Mouse (Mus musculus) stomach, embryonic 16.5 days (tissue): ENCODE data around the gene Elf2. TPM values are rescaled to one million over a fixed set of nuclear protein-coding genes. Genes with fewer than 3 reads are reported as not detected.
"Not testable (repeated sequence)": the region's sequence is repeated elsewhere in the genome, so short reads cannot be mapped to it uniquely, and the experiment has no call there.

ENCODE experiments used
- ATAC-seq: fragments of 200-750 bp; cut with Nextera tagmentation; 2 replicates; pipeline ENCODE4 v1.8.0; 2017; ENCODE audit warnings: moderate number of reproducible peaks, moderate TSS enrichment; ENCODE audit not compliant: insufficient read depth, low FRiP score
- H3K27ac ChIP-seq: fragments of 300-500 bp; sonication (generic); 2 replicates; pipeline ENCODE4 v1.5.1; 2014; ENCODE audit warnings: low read length
- H3K27me3 ChIP-seq: fragments of 300-500 bp; sonication (generic); 2 replicates; pipeline ENCODE4 v1.6.1; 2014; ENCODE audit warnings: low read length, control low read depth, mixed read lengths; ENCODE audit not compliant: control insufficient read depth, insufficient read depth
- H3K36me3 ChIP-seq: fragments of 300-500 bp; sonication (generic); 2 replicates; pipeline ENCODE4 v1.6.1; 2014; ENCODE audit warnings: low read length; ENCODE audit not compliant: control insufficient read depth, insufficient read depth
- H3K4me1 ChIP-seq: fragments of 300-500 bp; sonication (generic); 2 replicates; pipeline ENCODE4 v1.6.1; 2014; ENCODE audit warnings: low read length, control low read depth, mixed read lengths; ENCODE audit not compliant: control insufficient read depth, insufficient read depth
- H3K4me2 ChIP-seq: fragments of 300-500 bp; sonication (generic); 2 replicates; pipeline ENCODE4 v1.6.1; 2014; ENCODE audit warnings: low read depth, low read length, mixed read lengths
- H3K4me3 ChIP-seq: fragments of 300-500 bp; sonication (generic); replicated peaks from 2 replicates; pipeline ENCODE4 v1.5.1; 2014; ENCODE audit warnings: mild to moderate bottlenecking, low read length
- H3K9ac ChIP-seq: fragments of 300-500 bp; sonication (generic); 2 replicates; pipeline ENCODE4 v1.6.1; 2014; ENCODE audit warnings: low read length
- H3K9me3 ChIP-seq: fragments of 300-500 bp; sonication (generic); replicated peaks from 2 replicates; pipeline ENCODE4 v1.6.1; 2016; ENCODE audit warnings: low read length, control low read depth; ENCODE audit not compliant: control insufficient read depth
- WGBS: fragments of 180-500 bp; shearing (Covaris S2); extraction: QIAGEN DNeasy Blood & Tissue Kit; methylation state at CpG from one replicate; pipeline ENCODE4 v1.1.7; 2014; 5-methylcytosine and 5-hydroxymethylcytosine counted together
- polyA plus RNA-seq: library from polyadenylated mRNA; unstranded; fragments of >200 nt; fragmentation: Nextera tagmentation; extraction: Ambion mirVana; gene quantifications from 2 replicates; pipeline ENCODE4 v1.2.1, GENCODE M21; 2015

Gene Elf2
- polyA plus RNA-seq, 1 experiment from 2014 or later, result 58.7 TPM

DNA sequence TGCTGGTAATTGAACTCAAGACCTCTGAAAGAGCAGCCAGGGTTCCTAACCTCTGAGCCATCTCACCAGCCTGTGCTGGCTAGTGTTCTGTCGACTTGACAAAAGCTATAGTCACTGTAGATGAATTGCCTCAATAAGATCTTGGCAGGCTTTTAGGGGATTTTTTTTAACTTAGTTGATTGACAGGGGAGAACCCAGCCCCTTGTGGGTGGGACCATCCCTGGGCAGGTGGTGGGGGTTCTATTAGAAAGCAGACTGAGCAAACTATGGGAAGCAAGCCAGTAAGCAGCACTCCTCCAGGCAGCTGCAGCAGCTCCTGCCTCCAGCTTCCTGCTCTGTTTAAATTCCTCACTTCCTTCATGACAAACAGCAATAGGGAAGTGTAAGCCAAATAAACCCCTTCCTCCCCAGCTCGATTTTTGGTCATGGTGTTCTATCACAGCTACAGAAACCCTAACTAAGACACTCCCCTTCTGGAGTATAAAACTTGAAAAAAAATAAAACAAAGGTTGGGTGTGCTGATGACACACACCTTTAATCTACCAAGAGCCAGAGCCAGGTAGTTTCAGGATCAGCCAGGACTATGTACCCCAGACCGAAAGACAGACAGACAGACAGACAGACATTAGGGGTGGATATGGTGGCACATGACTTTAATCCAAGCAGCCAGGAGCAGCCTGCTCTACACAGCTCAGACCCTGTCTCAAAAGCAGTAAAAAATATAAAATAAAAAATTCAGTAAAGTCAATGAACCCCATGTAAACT, 13.6 kb downstream of the Elf2 start:
- peak; percentile 83 for ATAC-seq
- no peak overlapping the region for H3K4me2 ChIP-seq
- H3K9ac ChIP-seq, result no peak overlapping the region
- 0 out of 2 replicates have a peak, but pooled peaks cover 4% of the 10 kb centered on the region for H3K4me1 ChIP-seq
- 49% methylated on average over 3 of the region's 3 CpGs for WGBS
- H3K27me3 ChIP-seq, result no peaks in the 10 kb centered on the region
- H3K9me3 ChIP-seq, result no peaks in the 10 kb centered on the region
- peaks cover 4% of the 10 kb centered on the region for H3K36me3 ChIP-seq
- H3K27ac ChIP-seq, result 0 out of 2 replicates have a peak overlapping the region, but pooled peaks have one; percentile 3
- H3K4me3 ChIP-seq, result no peak overlapping the region

DNA sequence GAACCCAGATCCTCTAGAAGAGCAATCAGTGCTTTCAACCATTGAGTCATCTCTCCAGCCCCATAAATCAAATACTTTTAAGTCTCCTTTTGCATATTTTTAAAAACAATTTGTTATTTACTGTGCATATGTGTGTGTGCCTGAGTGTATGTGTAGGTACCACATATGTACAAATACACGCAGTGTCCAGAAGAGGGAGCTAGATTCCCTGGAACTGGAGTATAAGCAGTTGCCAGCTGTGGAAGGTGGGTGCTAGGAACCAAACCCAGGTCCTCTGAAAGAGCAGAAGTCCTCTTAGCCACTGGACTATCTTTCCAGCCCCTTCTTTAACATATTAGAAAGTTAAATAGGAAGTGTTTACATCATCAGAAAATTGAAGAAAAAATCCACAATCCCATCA, 15.0 kb downstream of the Elf2 start:
- ATAC-seq, result no peak
- no peaks in the 10 kb centered on the region for H3K27me3 ChIP-seq
- 0 out of 2 replicates have a peak, but pooled peaks cover 4% of the 10 kb centered on the region for H3K4me1 ChIP-seq
- no peaks in the 10 kb centered on the region for H3K9me3 ChIP-seq
- H3K36me3 ChIP-seq, result peaks cover 4% of the 10 kb centered on the region
- H3K9ac ChIP-seq, result no peak overlapping the region
- no peak overlapping the region for H3K4me3 ChIP-seq
- H3K4me2 ChIP-seq, result no peak overlapping the region
- H3K27ac ChIP-seq, result no peak overlapping the region
- WGBS, result 79% methylated on average over 1 of the region's 1 CpGs

DNA sequence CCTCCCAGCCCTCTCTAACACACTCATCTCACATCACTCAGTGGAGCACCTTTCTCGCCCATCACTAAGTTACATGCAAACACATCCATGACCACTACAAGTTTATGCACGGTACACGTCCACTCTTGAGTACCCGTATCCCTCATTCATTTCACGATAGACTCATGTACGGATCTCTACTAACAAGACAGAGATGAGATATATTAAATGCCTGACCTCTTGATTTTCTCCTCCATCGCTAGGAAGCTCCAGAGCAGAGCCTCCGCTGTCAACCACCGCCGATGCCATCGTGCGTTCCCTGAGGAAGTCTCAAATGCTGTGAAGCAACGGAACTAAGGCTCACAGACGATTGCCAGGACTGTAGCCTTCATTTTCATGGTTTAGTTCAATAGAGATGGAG, 17.5 kb downstream of the Elf2 start:
- WGBS, result 95% methylated on average over 14 of the region's 14 CpGs
- H3K4me2 ChIP-seq, result no peak overlapping the region
- H3K27ac ChIP-seq, result no peak overlapping the region
- 0 out of 2 replicates have a peak, but pooled peaks cover 4% of the 10 kb centered on the region for H3K4me1 ChIP-seq
- peaks cover 4% of the 10 kb centered on the region for H3K36me3 ChIP-seq
- no peak for ATAC-seq
- H3K9me3 ChIP-seq, result no peaks in the 10 kb centered on the region
- no peak overlapping the region for H3K4me3 ChIP-seq
- H3K27me3 ChIP-seq, result no peaks in the 10 kb centered on the region
- H3K9ac ChIP-seq, result no peak overlapping the region

DNA sequence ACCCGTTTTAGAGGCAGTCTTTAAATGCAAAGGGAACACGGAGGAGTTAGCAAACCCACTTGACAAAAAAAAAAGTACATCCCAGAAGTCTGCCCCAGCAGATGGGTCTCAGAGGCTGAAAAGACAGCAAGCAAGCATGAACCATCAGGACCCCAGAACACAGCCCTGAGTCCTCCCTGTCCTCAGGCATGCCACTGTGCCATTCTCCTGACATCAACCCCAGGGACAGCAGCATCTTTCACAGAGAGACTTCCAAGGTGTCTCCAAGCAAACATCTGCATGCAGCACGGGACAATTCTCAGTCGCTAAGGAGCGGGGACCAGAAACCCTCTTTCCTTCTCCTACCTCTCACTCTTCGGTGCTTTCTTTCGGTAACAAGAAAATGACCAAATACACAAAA, 18.1 kb downstream of the Elf2 start:
- Histone ChIP-seq H3K27me3 (no peaks in the 10 kb centered on the region), H3K9me3 (no peaks in the 10 kb centered on the region), H3K9ac (no peak overlapping the region), H3K36me3 (peaks cover 4% of the 10 kb centered on the region), H3K4me1 (0 out of 2 replicates have a peak, but pooled peaks cover 4% of the 10 kb centered on the region), H3K27ac (no peak overlapping the region), H3K4me2 (no peak overlapping the region), H3K4me3 (no peak overlapping the region)
- no peak for ATAC-seq
- WGBS, result 89% methylated on average over 7 of the region's 7 CpGs

DNA sequence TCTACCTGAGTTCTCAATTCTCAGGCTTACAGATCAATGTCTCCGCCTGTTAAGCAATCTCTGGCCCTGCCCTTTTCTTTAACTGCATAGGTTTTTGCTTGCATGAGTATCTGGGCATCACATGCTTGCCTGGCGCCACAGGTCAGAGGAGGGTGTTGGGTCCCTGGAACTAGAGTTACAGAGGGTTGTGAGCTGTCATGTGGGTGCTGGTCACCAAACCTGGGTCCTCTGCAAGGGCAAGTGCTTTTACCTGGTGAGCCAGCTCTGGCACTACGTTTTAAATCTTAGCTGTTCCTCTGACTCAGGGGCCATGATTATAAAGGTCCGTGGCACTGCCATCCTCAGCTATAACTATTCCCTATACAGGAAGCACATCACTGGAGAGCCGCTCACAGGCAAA, 19.3 kb downstream of the Elf2 start:
- ATAC-seq, result no peak
- no peaks in the 10 kb centered on the region for H3K4me1 ChIP-seq
- no peak overlapping the region for H3K4me3 ChIP-seq
- no peak overlapping the region for H3K27ac ChIP-seq
- WGBS, result 85% methylated on average over 5 of the region's 5 CpGs
- no peak overlapping the region for H3K4me2 ChIP-seq
- H3K9ac ChIP-seq, result no peak overlapping the region
- peaks cover 4% of the 10 kb centered on the region for H3K36me3 ChIP-seq
- no peaks in the 10 kb centered on the region for H3K27me3 ChIP-seq
- H3K9me3 ChIP-seq, result no peaks in the 10 kb centered on the region

DNA sequence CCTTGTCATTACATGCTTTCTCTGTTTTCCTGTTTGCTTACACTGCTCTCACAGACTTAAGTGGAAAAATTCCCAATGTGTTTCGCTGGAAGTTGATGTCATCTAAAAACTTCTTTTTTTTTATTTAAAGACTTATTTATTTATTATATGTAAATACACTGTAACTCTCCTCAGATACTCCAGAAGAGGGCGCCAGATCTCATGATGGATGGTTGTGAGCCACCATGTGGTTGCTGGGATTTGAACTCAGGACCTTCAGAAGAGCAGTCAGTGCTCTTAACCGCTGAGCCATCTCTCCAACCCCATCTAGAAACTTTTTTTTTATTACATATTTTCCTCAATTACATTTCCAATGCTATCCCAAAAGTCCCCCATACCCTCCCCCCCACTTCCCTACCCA, 22.4 kb downstream of the Elf2 start:
- H3K4me3 ChIP-seq, H3K9me3 ChIP-seq, H3K36me3 ChIP-seq, H3K27ac ChIP-seq, ATAC-seq, H3K9ac ChIP-seq, H3K27me3 ChIP-seq, H3K4me1 ChIP-seq, H3K4me2 ChIP-seq: not testable (repeated sequence)
- 91% methylated on average over 3 of the region's 3 CpGs for WGBS

DNA sequence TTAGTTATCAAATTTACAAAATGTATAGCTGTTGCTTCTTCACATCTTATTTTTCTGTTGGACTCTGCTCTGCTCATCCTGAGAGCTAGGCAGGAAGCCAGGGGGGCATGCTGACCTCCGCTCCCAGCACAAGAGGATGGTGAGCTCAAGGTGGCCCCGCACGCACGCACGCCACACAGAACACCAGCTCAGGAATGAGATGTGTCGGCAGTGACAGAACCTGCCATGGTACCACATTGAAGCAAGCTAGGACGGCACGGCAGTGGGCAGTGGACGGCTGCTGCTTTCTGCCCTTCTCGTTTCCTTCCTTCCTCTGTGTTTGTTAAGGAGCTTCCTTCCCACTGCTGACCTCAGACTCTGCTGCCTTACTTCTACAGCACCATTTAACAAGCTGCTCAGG, 23.6 kb downstream of the Elf2 start:
- Histone ChIP-seq H3K36me3 (no peaks in the 10 kb centered on the region), H3K9me3 (no peaks in the 10 kb centered on the region), H3K4me3 (no peak overlapping the region), H3K9ac (no peak overlapping the region), H3K27ac (no peak overlapping the region), H3K4me2 (no peak overlapping the region), H3K4me1 (no peaks in the 10 kb centered on the region), H3K27me3 (no peaks in the 10 kb centered on the region)
- ATAC-seq, result no peak
- WGBS, result 82% methylated on average over 10 of the region's 10 CpGs

DNA sequence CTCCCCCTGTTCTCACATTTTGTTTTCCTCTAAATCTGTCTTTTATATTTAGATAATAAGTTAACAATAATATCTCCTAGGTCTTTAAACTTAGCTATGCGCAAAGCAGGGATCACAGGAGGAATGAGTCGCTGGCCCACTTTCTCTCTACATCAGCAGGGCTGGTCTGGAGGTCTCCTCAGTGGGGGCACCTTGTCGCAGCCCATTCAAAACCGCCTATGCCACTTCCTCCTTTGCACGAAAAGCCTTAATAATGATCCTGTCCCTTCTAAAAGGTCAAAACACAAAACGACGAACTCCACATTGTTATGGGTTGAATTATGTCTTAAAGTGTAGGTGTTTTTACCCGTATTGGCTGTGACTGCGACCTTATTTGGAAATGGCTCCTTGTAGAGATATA, 28.8 kb downstream of the Elf2 start:
- Histone ChIP-seq H3K4me1 (no peaks in the 10 kb centered on the region), H3K9me3 (no peaks in the 10 kb centered on the region), H3K27ac (no peak overlapping the region), H3K36me3 (no peaks in the 10 kb centered on the region), H3K4me3 (no peak overlapping the region), H3K4me2 (no peak overlapping the region), H3K27me3 (no peaks in the 10 kb centered on the region), H3K9ac (no peak overlapping the region)
- 41% methylated on average over 9 of the region's 9 CpGs for WGBS
- ATAC-seq, result no peak

DNA sequence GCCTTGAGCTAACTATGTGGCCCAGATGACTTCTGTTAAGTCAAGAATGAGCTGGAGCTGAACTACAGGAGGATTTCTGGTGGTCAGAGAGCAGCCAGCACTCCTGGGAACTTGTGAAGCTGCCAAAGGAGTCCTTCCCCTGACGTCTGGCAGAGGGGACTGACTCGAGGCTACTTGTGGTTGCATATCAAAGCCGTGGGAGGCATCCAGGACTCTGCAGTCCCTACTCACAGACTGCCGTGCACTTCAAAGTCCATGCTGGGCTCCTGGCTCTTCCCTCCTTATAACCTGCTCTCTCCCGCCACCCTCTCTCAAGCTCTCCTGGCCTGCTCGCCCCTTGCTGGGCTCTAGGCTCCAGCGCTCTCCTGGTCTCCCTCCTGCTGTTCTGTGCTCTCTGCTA, 30.4 kb downstream of the Elf2 start:
- H3K36me3 ChIP-seq, result no peaks in the 10 kb centered on the region; the same call in 1 of the 2 replicates
- H3K4me2 ChIP-seq, result no peak overlapping the region
- H3K9me3 ChIP-seq, result no peaks in the 10 kb centered on the region
- WGBS, result 48% methylated on average over 7 of the region's 7 CpGs
- ATAC-seq, result no peak
- H3K4me1 ChIP-seq, result no peaks in the 10 kb centered on the region
- H3K4me3 ChIP-seq, result no peak overlapping the region
- H3K27ac ChIP-seq, result no peak overlapping the region
- no peaks in the 10 kb centered on the region for H3K27me3 ChIP-seq
- peak overlapping the region; percentile 12; the same call in 1 of the 2 replicates for H3K9ac ChIP-seq
